In the genomic region with DNA sequence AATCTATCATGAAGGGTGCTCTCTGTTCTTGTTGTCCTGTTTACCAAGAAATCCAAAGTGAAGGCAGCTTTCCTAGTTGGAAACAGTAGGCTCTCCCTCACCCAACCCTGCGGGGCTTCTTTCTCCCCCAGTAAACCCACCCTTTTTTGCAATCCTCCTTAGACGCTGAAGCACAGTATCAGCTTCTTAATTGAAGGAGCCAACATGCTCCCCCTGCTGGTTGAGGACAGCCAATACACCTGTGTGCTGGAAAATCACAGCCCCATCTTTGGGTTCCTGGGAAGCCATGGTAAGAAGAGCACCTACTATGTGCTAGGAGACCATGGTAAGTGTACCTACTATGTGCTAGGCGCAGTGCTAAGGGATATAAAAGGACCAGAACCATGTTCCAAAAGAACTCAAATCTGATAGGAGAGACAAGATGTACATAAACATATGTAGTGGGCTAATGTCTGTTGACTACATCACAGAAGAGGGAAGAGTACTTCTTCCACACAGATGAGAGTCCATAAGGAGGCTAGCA, we compare ENCODE assay signal across 8 mouse cellular contexts. TPM values are rescaled to one million over a fixed set of nuclear protein-coding genes. Genes with fewer than 3 reads are reported as not detected.
A peak's percentile ranks its signal among the peaks of the same experiment; 100 is the strongest.
DNase-seq lines count a peak whose midpoint lies in the region; ATAC-seq and TF ChIP-seq lines count a peak whose summit lies in the region.

No protein-coding gene starts in this region.

- no peaks in the 10 kb centered on the region for H3K36me3 ChIP-seq in neural tube, embryonic 15.5 days

- WGBS in neural tube, embryonic 15.5 days: 13% methylated on average over 3 of the region's 3 CpGs

- no peaks in the 10 kb centered on the region for H3K9me3 ChIP-seq in neural tube, embryonic 15.5 days (replicated peaks)

- H3K9ac ChIP-seq in neural tube, embryonic 15.5 days (replicated peaks): no peak overlapping the region

- H3K4me1 ChIP-seq in neural tube, embryonic 15.5 days: 0 out of 2 replicates have a peak, but pooled peaks cover 9% of the 10 kb centered on the region

- no peak for ATAC-seq in neural tube, embryonic 15.5 days (ENCODE audit: low FRiP score)
- 0 out of 2 replicates have a peak, but pooled peaks have one; percentile 37 for ATAC-seq in megakaryocyte progenitor cell, adult 5-6 weeks (replicated peaks; ENCODE audit: poor library complexity)

- TF ChIP-seq CTCF in gastrocnemius, adult 2 months (IDR thresholded peaks at IDR 0.05): peak; percentile 91; the same call in 1 of the 2 replicates

- no peak overlapping the region for H3K27ac ChIP-seq in gastrocnemius, adult 2 months
- no peak overlapping the region for H3K27ac ChIP-seq in neural tube, embryonic 15.5 days (replicated peaks)

- H3K27me3 ChIP-seq in neural tube, embryonic 15.5 days (replicated peaks): no peaks in the 10 kb centered on the region

- DNase-seq in gastrocnemius, adult 2 months: peak; percentile 29
- DNase-seq in gastrocnemius, adult 8-10 months (ENCODE audit: low spot score in 2 of 2): no peak
- peak; percentile 56 for DNase-seq in neural tube, embryonic 10.5 days (ENCODE audit: extremely low spot score, low spot score)
- DNase-seq in c-Kit-positive CD71-positive TER-119-positive erythroid progenitor cells, embryonic 14.5 days (ENCODE audit: low spot score): peak; percentile 16
- peak; percentile 59 for DNase-seq in forelimb bud, embryonic 11.5 days (ENCODE audit: low read depth, low spot score)
- DNase-seq in urinary bladder, adult 2 months (ENCODE audit: low spot score): no peak

- no peak overlapping the region for H3K4me2 ChIP-seq in neural tube, embryonic 15.5 days

- intact Hi-C loops in gastrocnemius, adult 2 months (cut with DNase I): loop anchor here (10.0 kb wide), 1 partner anchor 211 kb away; no protein-coding TSS in a partner anchor

- H3K4me3 ChIP-seq in gastrocnemius, adult 2 months: no peak overlapping the region
- no peak overlapping the region for H3K4me3 ChIP-seq in neural tube, embryonic 15.5 days (replicated peaks)

RNA-seq across cellular contexts. Expression of a gene that starts 12.4 kb away (rescaled TPM):
- total RNA-seq in gastrocnemius, adult 2 months (2021): under 1 TPM in 1 of 2 experiments, not detected in 1; 0.17 TPM
- under 1 TPM in 3 of 4 experiments, not detected in 1; 0.10 to 0.97 (median 0.27) TPM for total RNA-seq in gastrocnemius, adult 8-10 months (2022)
- 60.5 and 71.4 TPM in 2 replicates for polyA plus RNA-seq in neural tube, embryonic 15.5 days (2015; fragmentation: Nextera tagmentation; extraction: Ambion mirVana)
- not detected in 2 replicates for total RNA-seq in megakaryocyte progenitor cell, adult 5-6 weeks (2015)
- not detected in 2 replicates for total RNA-seq in megakaryocyte progenitor cell, adult 5-6 weeks (2017)
- 0.18 and 0.29 TPM in 2 replicates for polyA plus RNA-seq in urinary bladder, adult 2 months (2012; rRNA removed)

Comparison
In these comparisons a context has a peak if more than half of its experiments do, and no peak if none do; other contexts are left out.
1. DNase-seq: peak in gastrocnemius, adult 2 months (single experiment), neural tube, embryonic 10.5 days (single experiment), c-Kit-positive CD71-positive TER-119-positive erythroid progenitor cells, embryonic 14.5 days (single experiment) and forelimb bud, embryonic 11.5 days (single experiment); none in gastrocnemius, adult 8-10 months (0 of 2) and urinary bladder, adult 2 months (single experiment).